Mouse (Mus musculus) large intestine, adult 2 months (tissue): ENCODE data around the gene Soat2. TPM values are rescaled to one million over a fixed set of nuclear protein-coding genes. Genes with fewer than 3 reads are reported as not detected.
"Not testable (repeated sequence)": the region's sequence is repeated elsewhere in the genome, so short reads cannot be mapped to it uniquely, and the experiment has no call there.

Experiments used
- DNase-seq: peaks from one replicate; pipeline ENCODE4 v3.0.0-alpha.2; 2012; ENCODE audit warnings: low read depth, low spot score
- WGBS: fragments of 180-500 bp; shearing (Covaris S2); methylation state at CpG from one replicate; pipeline ENCODE4 v1.1.7; 2018; 5-methylcytosine and 5-hydroxymethylcytosine counted together
- polyA plus RNA-seq: library from polyadenylated mRNA; depleted of rRNA; stranded (reverse); fragments of >200 nt; gene quantifications from 2 replicates; pipeline ENCODE4 v1.2.3, GENCODE M21; 2012

Soat2 gene
- polyA plus RNA-seq, 1 experiment, result 96.3 TPM

- 44% methylated on average over 19 of the region's 19 CpGs for WGBS
- no peak for DNase-seq
These were observed 5.6 kb upstream of the Soat2 start for GRCm38 (mm10) chr15:102144726-102145125.

GRCm38 (mm10) chr15:102145330-102145729 is 5.0 kb upstream of the Soat2 start:
- WGBS, result 77% methylated on average over 10 of the region's 10 CpGs
- DNase-seq, result no peak

- no peak for DNase-seq
- 89% methylated on average over 5 of the region's 5 CpGs for WGBS
These were observed 4.2 kb upstream of the Soat2 start for GRCm38 (mm10) chr15:102146089-102146488.

- no peak for DNase-seq
- 0% methylated on average over 1 of the region's 1 CpGs for WGBS
These were observed 3.4 kb upstream of the Soat2 start for GRCm38 (mm10) chr15:102146882-102147281.

- DNase-seq, result no peak
- WGBS, result 74% methylated on average over 16 of the region's 16 CpGs
These were observed 2.5 kb upstream of the Soat2 start for GRCm38 (mm10) chr15:102147674-102148402.

GRCm38 (mm10) chr15:102149561-102149960 is 765 bp upstream of the Soat2 start:
- no peak for DNase-seq
- 36% methylated on average over 4 of the region's 4 CpGs for WGBS

GRCm38 (mm10) chr15:102152646-102153045 is 2.3 kb downstream of the Soat2 start:
- DNase-seq, result no peak
- 53% methylated on average over 4 of the region's 4 CpGs for WGBS

- 92% methylated on average over 6 of the region's 6 CpGs for WGBS
- not testable (repeated sequence) for DNase-seq
These were observed 4.7 kb downstream of the Soat2 start for GRCm38 (mm10) chr15:102155006-102155405.

GRCm38 (mm10) chr15:102156836-102157235 is 6.5 kb downstream of the Soat2 start:
- DNase-seq, result no peak
- WGBS, result 63% methylated on average over 20 of the region's 20 CpGs

- WGBS, result 78% methylated on average over 27 of the region's 27 CpGs
- no peak for DNase-seq
These were observed 10.2 kb downstream of the Soat2 start for GRCm38 (mm10) chr15:102160415-102161060.

- no peak for DNase-seq
- WGBS, result 47% methylated on average over 3 of the region's 3 CpGs
These were observed 13.8 kb downstream of the Soat2 start for GRCm38 (mm10) chr15:102163900-102164693.

- no peak for DNase-seq
- 53% methylated on average over 6 of the region's 6 CpGs for WGBS
These were observed 15.3 kb downstream of the Soat2 start for GRCm38 (mm10) chr15:102165468-102166100.

- 29% methylated on average over 6 of the region's 6 CpGs for WGBS
- DNase-seq, result no peak
These were observed 17.3 kb downstream of the Soat2 start for GRCm38 (mm10) chr15:102167620-102168021.

GRCm38 (mm10) chr15:102169064-102169463 is 18.7 kb downstream of the Soat2 start:
- 72% methylated on average over 2 of the region's 2 CpGs for WGBS
- no peak for DNase-seq

- peak; percentile 79 for DNase-seq
- WGBS, result 31% methylated on average over 3 of the region's 3 CpGs
These were observed 23.3 kb downstream of the Soat2 start for GRCm38 (mm10) chr15:102173581-102173980.

GRCm38 (mm10) chr15:102175736-102176319 is 25.5 kb downstream of the Soat2 start:
- DNase-seq, result no peak
- WGBS, result 82% methylated on average over 16 of the region's 16 CpGs

GRCm38 (mm10) chr15:102176571-102177316 is 26.4 kb downstream of the Soat2 start:
- no peak for DNase-seq
- 34% methylated on average over 7 of the region's 7 CpGs for WGBS

GRCm38 (mm10) chr15:102177417-102177816 is 27.1 kb downstream of the Soat2 start:
- DNase-seq, result no peak
- 62% methylated on average over 8 of the region's 8 CpGs for WGBS

GRCm38 (mm10) chr15:102178279-102178678 is 28.0 kb downstream of the Soat2 start:
- DNase-seq, result no peak
- WGBS, result 14% methylated on average over 6 of the region's 6 CpGs
